Mouse (Mus musculus) heart, embryonic 10.5 days (tissue): ENCODE measurements around the gene Cyp26c1. TPM values are rescaled to one million over a fixed set of nuclear protein-coding genes. Genes with fewer than 3 reads are reported as not detected.

ENCODE experiments used
- DNase-seq: peaks from one replicate; pipeline ENCODE4 v3.0.0-alpha.2; 2017; ENCODE audit warnings: low spot score
- H3K27ac ChIP-seq: fragments of 300-500 bp; sonication (generic); 2 replicates; pipeline ENCODE4 v1.5.1; 2016; ENCODE audit warnings: mild to moderate bottlenecking
- H3K27me3 ChIP-seq: fragments of 300-500 bp; sonication (generic); 2 replicates; pipeline ENCODE4 v1.6.1; 2016; ENCODE audit warnings: mild to moderate bottlenecking; ENCODE audit not compliant: poor library complexity, insufficient read depth, severe bottlenecking
- H3K36me3 ChIP-seq: fragments of 300-500 bp; sonication (generic); 2 replicates; pipeline ENCODE4 v1.6.1; 2016; ENCODE audit warnings: mild to moderate bottlenecking, moderate library complexity
- H3K4me1 ChIP-seq: fragments of 300-500 bp; sonication (generic); 2 replicates; pipeline ENCODE4 v1.6.1; 2016; ENCODE audit warnings: mild to moderate bottlenecking
- H3K4me3 ChIP-seq: fragments of 300-500 bp; sonication (generic); 2 replicates; pipeline ENCODE4 v1.5.1; 2016; ENCODE audit warnings: mild to moderate bottlenecking, moderate library complexity
- H3K9me3 ChIP-seq: fragments of 300-500 bp; sonication (generic); 2 replicates; pipeline ENCODE4 v1.6.1; 2016; ENCODE audit warnings: mild to moderate bottlenecking, moderate library complexity
- WGBS: fragments of 180-500 bp; shearing (Covaris S2); methylation state at CpG from one replicate; pipeline ENCODE4 v1.1.7; 2016; 5-methylcytosine and 5-hydroxymethylcytosine counted together
- polyA plus RNA-seq: library from polyadenylated mRNA; unstranded; fragments of >200 nt; fragmentation: Nextera tagmentation; extraction: Ambion mirVana; gene quantifications from 2 replicates; pipeline ENCODE4 v1.2.1, GENCODE M21; 2016

The Cyp26c1 gene
- polyA plus RNA-seq, 1 experiment from 2014 or later = 0.10 TPM

DNA sequence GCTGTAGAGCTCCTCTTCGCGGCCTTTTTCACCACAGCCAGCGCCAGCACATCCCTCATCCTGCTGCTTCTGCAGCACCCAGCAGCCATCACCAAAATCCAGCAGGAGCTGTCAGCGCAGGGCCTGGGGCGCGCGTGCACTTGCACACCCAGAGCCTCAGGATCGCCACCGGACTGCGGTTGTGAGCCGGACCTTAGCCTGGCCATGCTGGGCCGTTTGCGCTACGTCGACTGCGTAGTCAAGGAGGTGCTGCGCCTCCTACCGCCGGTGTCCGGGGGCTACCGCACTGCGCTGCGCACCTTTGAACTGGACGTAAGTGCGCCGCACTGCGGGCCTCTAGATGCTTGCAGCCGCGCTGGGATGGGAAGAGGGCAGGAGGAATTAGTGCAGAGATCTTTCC is 5.3 kb downstream of the Cyp26c1 start:
- Histone ChIP-seq H3K4me1 (peaks cover 33% of the 10 kb centered on the region), H3K36me3 (no peaks in the 10 kb centered on the region), H3K27ac (no peak overlapping the region), H3K4me3 (peak overlapping the region; percentile 43), H3K9me3 (no peaks in the 10 kb centered on the region), H3K27me3 (peaks cover 100% of the 10 kb centered on the region)
- 7% methylated on average over 29 of the region's 29 CpGs for WGBS
- no peak for DNase-seq

- Histone ChIP-seq H3K4me3 (peak overlapping the region; percentile 63), H3K4me1 (peaks cover 39% of the 10 kb centered on the region), H3K27ac (no peak overlapping the region), H3K27me3 (peaks cover 100% of the 10 kb centered on the region), H3K36me3 (no peaks in the 10 kb centered on the region), H3K9me3 (no peaks in the 10 kb centered on the region)
- no peak for DNase-seq
- whole genome bisulfite sequencing = 1% methylated on average over 40 of the region's 40 CpGs
Observed at GRCm38 (mm10) chr19:37692879-37693278, 7.5 kb downstream of the Cyp26c1 start.

DNA sequence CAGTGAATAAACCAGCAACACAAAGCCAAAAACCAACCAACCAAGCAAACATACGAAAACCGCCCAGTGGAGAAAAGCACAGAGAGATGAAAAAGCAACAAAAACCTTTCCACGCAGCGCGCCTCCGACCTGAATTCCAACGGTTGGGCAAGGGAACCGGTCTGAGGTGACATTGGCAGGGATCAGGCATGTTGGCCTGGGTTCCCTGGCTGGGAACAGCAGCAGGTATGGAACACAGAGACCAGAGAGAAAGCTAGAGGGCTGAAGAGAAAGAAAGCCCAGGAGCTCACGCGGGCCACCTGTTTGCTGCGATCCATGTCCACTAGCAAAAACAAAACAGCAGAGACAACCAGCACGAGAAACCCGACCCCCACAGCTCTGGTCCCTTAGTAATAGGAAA is 9.8 kb downstream of the Cyp26c1 start:
- WGBS = 51% methylated on average over 13 of the region's 13 CpGs
- Histone ChIP-seq H3K4me3 (no peak overlapping the region), H3K9me3 (no peaks in the 10 kb centered on the region), H3K36me3 (no peaks in the 10 kb centered on the region), H3K27ac (no peak overlapping the region), H3K4me1 (peaks cover 53% of the 10 kb centered on the region), H3K27me3 (peaks cover 100% of the 10 kb centered on the region)
- DNase-seq = no peak

DNA sequence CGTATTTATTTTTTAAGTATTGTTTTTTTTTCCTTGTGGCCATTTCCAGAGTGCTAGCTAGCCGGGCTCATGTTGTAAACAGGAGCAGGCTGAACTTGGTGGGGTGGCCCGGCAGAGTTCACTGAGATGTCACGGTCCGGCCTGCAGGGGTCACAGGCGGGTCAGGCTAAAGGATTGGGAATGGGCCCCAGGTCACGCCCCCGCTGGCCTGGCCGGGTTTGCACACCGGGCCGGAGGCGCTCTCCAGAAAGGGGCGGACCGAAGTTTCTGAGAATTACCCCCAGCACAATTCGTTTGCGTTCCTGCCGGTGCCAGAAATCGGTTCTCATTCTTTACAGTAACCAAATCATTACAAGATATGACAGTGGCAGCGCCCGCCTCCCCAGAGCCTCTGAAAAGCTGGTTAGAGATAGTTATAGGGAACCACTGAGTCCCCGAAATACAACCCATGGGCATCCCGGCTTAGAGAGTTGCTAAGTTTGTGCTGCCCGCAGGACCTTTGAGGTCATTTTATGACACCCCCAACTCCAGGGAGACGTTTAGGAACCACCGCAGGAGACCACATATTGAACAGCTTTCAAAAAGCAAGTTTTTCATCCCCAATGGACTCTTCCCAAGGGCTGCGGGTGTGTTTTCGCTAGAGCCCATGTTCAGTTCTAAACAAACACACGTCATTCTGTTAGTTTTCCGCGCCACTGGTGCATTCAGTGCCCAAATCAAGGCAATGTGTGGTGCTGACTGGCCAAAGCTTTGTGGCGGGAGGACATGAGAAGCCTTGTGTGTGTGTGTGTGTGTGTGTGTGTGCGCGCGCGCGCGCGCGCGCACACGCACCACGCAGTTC is 10.6 kb downstream of the Cyp26c1 start:
- Histone ChIP-seq H3K27ac (no peak overlapping the region), H3K36me3 (no peaks in the 10 kb centered on the region), H3K4me1 (peaks cover 48% of the 10 kb centered on the region), H3K9me3 (no peaks in the 10 kb centered on the region), H3K27me3 (peaks cover 100% of the 10 kb centered on the region), H3K4me3 (peak overlapping the region; percentile 57)
- DNase-seq = no peak
- 2% methylated on average over 42 of the region's 42 CpGs for WGBS

DNA sequence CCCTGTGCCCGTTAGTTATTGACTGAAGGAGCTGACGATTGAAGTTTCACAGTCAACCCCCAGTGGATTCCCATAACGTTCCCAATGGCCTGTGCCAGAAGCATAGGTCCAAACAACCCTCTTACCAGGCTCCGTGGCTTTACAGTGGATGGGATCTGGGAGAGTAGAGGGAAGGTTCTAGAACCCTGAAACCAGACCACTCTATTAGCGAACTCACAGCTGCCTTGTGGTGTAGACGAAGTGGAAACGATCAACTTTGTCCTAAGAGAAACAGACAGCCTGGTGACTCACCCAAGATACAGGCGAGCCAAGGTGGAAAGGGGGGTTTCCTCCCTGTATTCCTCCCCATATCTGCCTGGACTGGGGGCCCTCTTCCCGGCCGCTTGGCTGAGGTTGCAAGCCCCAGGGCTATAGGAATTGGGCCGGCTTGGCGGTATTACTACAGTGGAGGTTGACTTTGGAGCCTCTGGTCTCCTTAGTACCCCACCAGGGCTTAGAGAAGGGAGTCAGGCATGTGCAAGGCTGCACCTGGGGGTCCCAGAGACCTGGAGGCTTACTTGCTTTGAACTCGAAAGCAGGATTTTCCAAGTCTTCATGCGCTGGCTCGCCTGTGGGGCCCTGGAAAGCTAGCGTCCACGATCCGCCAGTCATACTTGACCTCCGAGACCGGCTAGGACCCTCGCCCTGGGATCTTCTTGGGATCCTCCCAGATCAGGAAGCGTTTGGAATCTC is 11.4 kb downstream of the Cyp26c1 start:
- no peaks in the 10 kb centered on the region for H3K9me3 ChIP-seq
- H3K27ac ChIP-seq = no peak overlapping the region
- no peaks in the 10 kb centered on the region for H3K36me3 ChIP-seq
- no peak for DNase-seq
- peak overlapping the region; percentile 57 for H3K4me3 ChIP-seq
- 2% methylated on average over 22 of the region's 22 CpGs for WGBS
- H3K27me3 ChIP-seq = peaks cover 100% of the 10 kb centered on the region
- peaks cover 48% of the 10 kb centered on the region for H3K4me1 ChIP-seq

DNA sequence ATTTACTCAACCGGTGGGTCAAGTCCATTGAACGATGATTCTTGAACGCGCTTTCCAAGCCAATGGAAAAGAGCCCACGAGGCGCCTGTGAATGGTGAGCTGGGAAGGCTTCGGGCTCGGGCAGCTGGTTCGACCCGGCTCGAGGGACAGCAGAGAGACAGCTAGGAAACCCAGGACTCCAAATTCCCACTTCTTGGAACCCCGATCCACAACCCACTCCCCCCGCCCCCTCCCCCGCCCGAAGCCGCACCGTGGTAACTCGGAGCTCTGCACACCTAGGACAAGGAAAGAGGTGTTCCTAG is 11.9 kb downstream of the Cyp26c1 start:
- Histone ChIP-seq H3K4me1 (peaks cover 50% of the 10 kb centered on the region), H3K36me3 (no peaks in the 10 kb centered on the region), H3K4me3 (peak overlapping the region; percentile 57), H3K27me3 (peaks cover 100% of the 10 kb centered on the region), H3K27ac (no peak overlapping the region), H3K9me3 (no peaks in the 10 kb centered on the region)
- WGBS = under 1% methylated on average over 18 of the region's 18 CpGs
- DNase-seq = no peak

DNA sequence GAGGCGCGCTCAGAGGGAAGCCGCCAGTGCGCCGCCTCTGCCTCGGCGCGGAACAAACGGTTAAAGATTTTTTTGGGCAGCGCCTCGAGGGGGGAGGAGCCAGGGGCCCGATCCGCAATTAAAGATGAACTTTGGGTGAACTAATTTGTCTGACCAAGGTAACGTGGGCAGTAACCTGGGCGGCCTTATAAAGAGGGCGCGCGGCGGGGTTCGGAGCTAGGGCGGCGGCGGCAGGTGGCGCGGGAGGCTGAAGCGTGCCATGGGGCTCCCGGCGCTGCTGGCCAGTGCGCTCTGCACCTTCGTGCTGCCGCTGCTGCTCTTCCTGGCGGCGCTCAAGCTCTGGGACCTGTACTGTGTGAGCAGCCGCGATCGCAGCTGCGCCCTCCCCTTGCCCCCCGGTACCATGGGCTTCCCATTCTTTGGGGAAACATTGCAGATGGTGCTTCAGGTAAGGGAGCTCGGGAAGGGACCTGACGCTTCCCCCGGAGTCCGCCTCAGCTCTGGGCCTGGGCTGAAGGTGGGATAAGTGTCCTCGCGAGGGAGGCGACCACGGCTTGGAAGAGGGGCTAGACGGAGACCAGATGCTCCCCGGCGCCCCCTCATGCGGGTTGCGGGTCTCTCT is 12.4 kb downstream of the Cyp26c1 start, which contains the start of gene Cyp26a1:
Gene Cyp26a1, plus strand, starts transcription at position 148 of the 622 bp plus-strand sequence.
- H3K27me3 ChIP-seq = peaks cover 100% of the 10 kb centered on the region
- DNase-seq = no peak
- H3K36me3 ChIP-seq = no peaks in the 10 kb centered on the region
- WGBS = under 1% methylated on average over 51 of the region's 51 CpGs
- H3K4me3 ChIP-seq = peak within 1 kb of the TSS; percentile 57
- no peaks in the 10 kb centered on the region for H3K9me3 ChIP-seq
- H3K27ac ChIP-seq = no peak within 1 kb of the TSS
- H3K4me1 ChIP-seq = peaks cover 51% of the 10 kb centered on the region

DNA sequence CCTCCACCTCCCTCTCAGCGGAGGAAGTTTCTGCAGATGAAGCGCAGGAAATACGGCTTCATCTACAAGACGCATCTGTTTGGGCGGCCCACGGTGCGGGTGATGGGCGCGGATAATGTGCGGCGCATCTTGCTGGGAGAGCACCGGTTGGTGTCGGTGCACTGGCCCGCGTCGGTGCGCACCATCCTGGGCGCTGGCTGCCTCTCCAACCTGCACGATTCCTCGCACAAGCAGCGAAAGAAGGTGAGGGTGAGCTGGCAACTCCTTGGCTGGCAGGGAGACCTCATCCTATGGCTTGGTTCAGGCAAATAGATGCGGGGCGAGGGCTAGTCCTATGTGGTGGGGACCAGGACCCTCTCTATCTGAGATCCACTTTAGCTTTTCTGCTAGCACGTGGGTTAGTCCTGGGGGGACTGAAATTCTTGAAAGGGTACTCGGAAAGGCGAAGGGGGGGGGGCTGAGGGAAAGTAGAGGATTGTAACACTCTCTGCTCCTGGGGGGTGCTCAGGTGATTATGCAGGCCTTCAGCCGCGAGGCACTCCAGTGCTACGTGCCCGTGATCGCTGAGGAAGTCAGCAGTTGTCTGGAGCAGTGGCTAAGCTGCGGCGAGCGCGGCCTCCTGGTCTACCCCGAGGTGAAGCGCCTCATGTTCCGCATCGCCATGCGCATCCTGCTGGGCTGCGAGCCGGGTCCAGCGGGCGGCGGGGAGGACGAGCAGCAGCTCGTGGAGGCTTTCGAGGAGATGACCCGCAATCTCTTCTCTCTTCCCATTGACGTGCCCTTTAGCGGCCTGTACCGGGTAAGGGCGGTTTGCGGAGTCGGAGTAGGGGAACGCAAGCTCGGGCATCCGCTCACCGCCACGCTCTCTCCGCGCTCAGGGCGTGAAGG is 13.1 kb downstream of the Cyp26c1 start:
- WGBS = under 1% methylated on average over 63 of the region's 63 CpGs
- H3K27me3 ChIP-seq = peaks cover 100% of the 10 kb centered on the region
- no peak overlapping the region for H3K27ac ChIP-seq
- H3K36me3 ChIP-seq = no peaks in the 10 kb centered on the region
- H3K4me3 ChIP-seq = peak overlapping the region; percentile 57
- no peaks in the 10 kb centered on the region for H3K9me3 ChIP-seq
- H3K4me1 ChIP-seq = peaks cover 48% of the 10 kb centered on the region
- no peak for DNase-seq

DNA sequence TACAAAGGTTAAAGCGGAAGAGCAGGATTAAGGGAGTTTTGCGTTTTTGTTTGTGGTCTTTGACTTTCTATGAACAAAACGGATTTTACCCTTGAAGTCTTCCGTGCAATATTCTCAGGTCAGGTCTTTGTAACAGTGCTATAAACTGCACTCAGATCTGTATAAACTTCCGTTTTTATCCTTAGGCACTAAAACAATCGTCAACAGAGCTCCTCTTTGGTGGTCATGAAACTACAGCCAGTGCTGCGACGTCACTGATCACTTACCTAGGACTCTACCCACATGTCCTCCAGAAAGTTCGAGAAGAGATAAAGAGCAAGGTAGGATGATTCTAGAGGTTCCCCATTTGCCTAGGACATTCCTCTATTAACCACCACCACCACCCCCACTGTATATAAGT is 14.3 kb downstream of the Cyp26c1 start:
- H3K27ac ChIP-seq = no peak overlapping the region
- DNase-seq = no peak
- WGBS = 18% methylated on average over 9 of the region's 9 CpGs
- H3K9me3 ChIP-seq = no peaks in the 10 kb centered on the region
- no peaks in the 10 kb centered on the region for H3K36me3 ChIP-seq
- no peak overlapping the region for H3K4me3 ChIP-seq
- H3K27me3 ChIP-seq = peaks cover 94% of the 10 kb centered on the region
- H3K4me1 ChIP-seq = peaks cover 45% of the 10 kb centered on the region

GRCm38 (mm10) chr19:37702377-37703076 is 17.1 kb downstream of the Cyp26c1 start:
- no peak overlapping the region for H3K4me3 ChIP-seq

DNA sequence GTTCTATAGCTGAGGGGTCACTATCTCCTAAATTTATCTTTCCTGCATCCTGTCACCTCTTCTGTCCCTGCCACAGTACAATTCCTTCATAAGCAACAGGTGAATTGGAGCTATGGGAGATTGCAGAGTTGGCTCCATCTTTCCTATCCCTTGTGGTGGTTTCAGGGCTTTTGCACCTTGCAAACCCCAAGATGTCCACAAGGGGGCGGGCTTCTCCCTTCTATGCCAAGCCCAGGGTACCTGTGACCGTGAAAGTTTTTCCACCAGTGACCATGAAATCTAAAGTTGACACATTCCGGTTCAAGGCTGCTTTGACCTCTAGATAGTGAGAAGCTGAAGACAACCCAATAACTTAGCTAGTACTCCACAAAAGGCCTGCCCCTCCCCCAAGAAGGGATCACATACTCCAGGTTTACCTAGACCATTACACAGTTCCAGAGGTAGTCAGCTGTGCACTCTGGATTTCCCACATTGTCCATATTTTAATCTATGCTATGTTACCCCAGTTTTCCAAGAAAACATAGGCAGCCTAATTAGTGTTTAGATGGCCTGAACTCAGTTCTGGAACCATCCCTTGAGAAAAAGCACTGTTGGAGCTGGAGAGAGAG is 18.6 kb downstream of the Cyp26c1 start:
- no peak overlapping the region for H3K4me3 ChIP-seq
- H3K4me1 ChIP-seq = peaks cover 9% of the 10 kb centered on the region
- H3K27me3 ChIP-seq = peaks cover 58% of the 10 kb centered on the region
- no peak for DNase-seq
- 9% methylated on average over 3 of the region's 3 CpGs for WGBS
- no peaks in the 10 kb centered on the region for H3K36me3 ChIP-seq
- no peak overlapping the region for H3K27ac ChIP-seq
- no peaks in the 10 kb centered on the region for H3K9me3 ChIP-seq

More at GRCm38 (mm10) chr19:37702377-37703076, 17.1 kb downstream of the Cyp26c1 start:
- H3K27ac ChIP-seq = no peak overlapping the region
- H3K9me3 ChIP-seq = no peaks in the 10 kb centered on the region
- 42% methylated on average over 21 of the region's 21 CpGs for WGBS
- no peaks in the 10 kb centered on the region for H3K36me3 ChIP-seq
- H3K27me3 ChIP-seq = peaks cover 73% of the 10 kb centered on the region
- DNase-seq = no peak
- peaks cover 24% of the 10 kb centered on the region for H3K4me1 ChIP-seq
